Mouse (Mus musculus) MEL (cell line): ENCODE measurements at regions not wholly inside any gene's neighbourhood (a gene's known extent, or its start where the extent isn't known, plus 50 kb on each side); places are given as distances from the start of the nearest gene placed in this dataset.

Experiments used
- DNase-seq: peaks from one replicate; pipeline ENCODE4 v3.0.0; 2011; ENCODE audit warnings: low read depth, low spot score
- H3K27ac ChIP-seq: 2 replicates; pipeline ENCODE4 v1.5.1; 2012; ENCODE audit warnings: low read depth, mild to moderate bottlenecking, control low read depth, low read length, moderate library complexity; ENCODE audit not compliant: control insufficient read depth
- H3K27me3 ChIP-seq, 2 experiments: fragments of 150-350 bp in 1 of 2; sonication (generic) in 1 of 2; 2 replicates each; pipeline ENCODE4 v1.6.1; 2012; ENCODE audit warnings: low read length in 2 of 2, mild to moderate bottlenecking in 2 of 2, improper control_type of control experiment in 1 of 2, moderate library complexity in 1 of 2; ENCODE audit not compliant: insufficient read depth in 2 of 2, control insufficient read depth in 1 of 2
- H3K36me3 ChIP-seq, 2 experiments: 2 replicates each; pipeline ENCODE4 v1.6.1; 2012 to 2014; ENCODE audit warnings: low read length in 2 of 2, improper control_type of control experiment in 1 of 2, inconsistent platforms in 1 of 2, mild to moderate bottlenecking in 1 of 2; ENCODE audit not compliant: insufficient read depth in 2 of 2, control insufficient read depth in 1 of 2
- H3K4me1 ChIP-seq, 2 experiments: fragments of 150-350 bp in 1 of 2; sonication (generic) in 1 of 2; 2 replicates each; pipeline ENCODE4 v1.6.1; 2012; ENCODE audit warnings: low read length in 2 of 2, improper control_type of control experiment in 1 of 2, mild to moderate bottlenecking in 1 of 2; ENCODE audit not compliant: insufficient read depth in 2 of 2, control insufficient read depth in 1 of 2
- H3K4me3 ChIP-seq, 2 experiments: fragments of 150-350 bp in 1 of 2; sonication (generic) in 1 of 2; 2 replicates each; pipeline ENCODE4 v1.5.1; 2012; ENCODE audit warnings: low read depth in 2 of 2, low read length in 2 of 2, mild to moderate bottlenecking in 2 of 2, moderate library complexity in 2 of 2, control low read depth in 1 of 2, improper control_type of control experiment in 1 of 2; ENCODE audit not compliant: control insufficient read depth in 1 of 2, insufficient read depth in 1 of 2
- H3K79me2 ChIP-seq: 2 replicates; pipeline ENCODE4 v1.6.1; 2012; ENCODE audit warnings: mild to moderate bottlenecking, low read length, moderate library complexity; ENCODE audit not compliant: control insufficient read depth, poor library complexity, insufficient read depth
- H3K9ac ChIP-seq: 2 replicates; pipeline ENCODE4 v1.6.1; 2012; ENCODE audit warnings: low read depth, mild to moderate bottlenecking, control low read depth, low read length, moderate library complexity; ENCODE audit not compliant: control insufficient read depth, poor library complexity, severe bottlenecking
- H3K9me3 ChIP-seq: fragments of 150-350 bp; sonication (generic); replicated peaks from 2 replicates; pipeline ENCODE4 v1.6.1; 2012; ENCODE audit warnings: mild to moderate bottlenecking, low read length, improper control_type of control experiment, moderate library complexity; ENCODE audit not compliant: insufficient read depth
- CHD1 ChIP-seq: IDR thresholded peaks from 2 replicates; pipeline ENCODE4 v1.6.1; 2012; ENCODE audit warnings: low read depth, mild to moderate bottlenecking, inconsistent platforms, low read length, improper control_type of control experiment
- EP300 ChIP-seq, 2 experiments: IDR thresholded peaks; 2 replicates each; pipeline ENCODE4 v1.6.1; 2011; ENCODE audit warnings: improper control_type of control experiment in 2 of 2, low read length in 2 of 2, low read depth in 1 of 2, mild to moderate bottlenecking in 1 of 2
- ETS1 ChIP-seq: IDR thresholded peaks from 2 replicates; pipeline ENCODE4 v1.6.1; 2012; ENCODE audit warnings: low read depth, mild to moderate bottlenecking, inconsistent platforms, low read length, improper control_type of control experiment, moderate library complexity
- GABPA ChIP-seq: IDR thresholded peaks from 2 replicates; pipeline ENCODE4 v1.6.1; 2012; ENCODE audit warnings: low read depth, mild to moderate bottlenecking, inconsistent platforms, low read length, improper control_type of control experiment, moderate library complexity
- MXI1 ChIP-seq: IDR thresholded peaks from 2 replicates; pipeline ENCODE4 v1.6.1; 2011; ENCODE audit warnings: mild to moderate bottlenecking, low read depth, low read length, improper control_type of control experiment
- MYB ChIP-seq: IDR thresholded peaks from 2 replicates; pipeline ENCODE4 v1.6.1; 2011; ENCODE audit warnings: mild to moderate bottlenecking, low read depth, low read length, improper control_type of control experiment
- MYC ChIP-seq: IDR thresholded peaks from 2 replicates; pipeline ENCODE4 v1.6.1; 2011; ENCODE audit warnings: low read depth, mild to moderate bottlenecking, low read length, improper control_type of control experiment, moderate library complexity
- POLR2AphosphoS5 ChIP-seq: IDR thresholded peaks from 2 replicates; pipeline ENCODE4 v1.6.1; 2012; ENCODE audit warnings: low read depth, borderline replicate concordance, mild to moderate bottlenecking, inconsistent platforms, low read length, moderate library complexity, mixed read lengths
- RAD21 ChIP-seq: IDR thresholded peaks from 2 replicates; pipeline ENCODE4 v1.6.1; 2011; ENCODE audit warnings: mild to moderate bottlenecking, low read depth, low read length, improper control_type of control experiment
- UBTF ChIP-seq: IDR thresholded peaks from 2 replicates; pipeline ENCODE4 v1.6.1; 2012; ENCODE audit warnings: low read depth, mild to moderate bottlenecking, inconsistent platforms, low read length, improper control_type of control experiment, moderate library complexity, borderline replicate concordance; ENCODE audit not compliant: insufficient read depth
- USF1 ChIP-seq: IDR thresholded peaks from 2 replicates; pipeline ENCODE4 v1.6.1; 2014; ENCODE audit warnings: low read depth, mild to moderate bottlenecking, inconsistent platforms, low read length, improper control_type of control experiment, moderate library complexity
- ZC3H11A ChIP-seq: IDR thresholded peaks from 2 replicates; pipeline ENCODE4 v1.6.1; 2012; ENCODE audit warnings: low read depth, mild to moderate bottlenecking, inconsistent platforms, low read length, improper control_type of control experiment
- ZKSCAN1 ChIP-seq: IDR thresholded peaks from 2 replicates; pipeline ENCODE4 v1.6.1; 2012; ENCODE audit warnings: low read depth, mild to moderate bottlenecking, inconsistent platforms, low read length, improper control_type of control experiment, moderate library complexity
- ZMIZ1 ChIP-seq: IDR thresholded peaks from 2 replicates; pipeline ENCODE4 v1.6.1; 2012; ENCODE audit warnings: low read depth, mild to moderate bottlenecking, inconsistent platforms, low read length, improper control_type of control experiment, moderate library complexity

DNA sequence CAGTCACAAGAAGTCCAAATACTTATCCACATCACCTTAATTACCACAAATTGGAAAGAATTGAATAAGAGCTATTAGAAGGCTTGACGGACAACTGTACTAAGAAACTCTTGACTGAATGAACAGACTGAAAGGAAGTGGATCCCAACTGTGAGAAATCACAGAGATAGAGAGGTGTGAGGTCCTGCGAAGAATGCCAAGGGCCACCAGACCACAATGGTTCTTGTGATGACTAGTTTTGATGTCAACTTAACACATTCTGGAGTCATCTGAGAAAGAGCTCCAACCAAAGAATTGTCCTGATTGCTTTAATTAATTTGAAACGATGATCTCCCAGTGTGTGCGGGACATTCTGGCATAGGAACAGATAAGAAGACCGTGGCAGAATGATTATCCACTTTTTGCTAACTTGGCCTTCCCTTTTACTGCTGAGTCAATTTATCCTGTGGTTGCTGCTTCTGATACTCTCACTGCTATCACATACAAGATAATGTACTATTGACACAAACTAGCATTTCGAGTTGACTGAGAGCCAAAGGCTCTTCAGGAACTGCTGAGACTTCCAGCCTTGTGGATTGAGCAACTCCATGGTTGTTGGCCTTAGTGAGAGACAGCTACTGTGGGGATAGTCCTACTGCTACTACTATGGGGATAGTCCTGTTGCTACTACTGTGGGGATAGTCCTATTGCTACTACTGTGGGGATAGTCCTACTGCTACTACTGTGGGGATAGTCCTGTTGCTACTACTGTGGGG lies 268.5 kb downstream of the Olfr1505 start:
- DNase-seq, result no peak
- Histone ChIP-seq H3K4me1 (no peaks in the 10 kb centered on the region), H3K9ac (no peak overlapping the region), H3K4me3 (no peak overlapping the region), H3K79me2 (no peaks in the 10 kb centered on the region), H3K9me3 (no peaks in the 10 kb centered on the region), H3K27me3 (no peaks in the 10 kb centered on the region), H3K36me3 (no peaks in the 10 kb centered on the region), H3K27ac (no peak overlapping the region)
- no peak for TF ChIP-seq POLR2AphosphoS5

DNA sequence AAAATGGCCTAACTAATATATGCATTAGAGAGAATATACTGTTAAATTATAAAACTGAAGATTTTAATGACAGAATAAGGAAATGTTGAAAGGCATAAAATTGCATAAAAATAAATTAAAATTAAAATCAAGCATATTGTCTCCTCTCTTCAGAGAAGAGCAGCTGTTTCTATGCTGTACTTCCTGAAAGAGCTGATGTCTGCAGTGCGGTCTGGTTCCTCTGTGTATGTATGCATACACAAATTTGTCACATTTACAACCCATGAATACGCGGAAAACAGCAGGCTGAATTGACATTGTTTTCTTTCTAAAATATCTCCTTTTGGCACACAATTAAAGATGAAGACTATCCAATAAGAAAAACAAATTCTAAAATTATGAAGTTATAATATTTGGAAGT lies 278.5 kb downstream of the Olfr1505 start:
- TF ChIP-seq MYC, result no peak
- TF ChIP-seq GABPA, result no peak
- no peak for TF ChIP-seq MYB
- TF ChIP-seq ZKSCAN1, result no peak
- no peak for TF ChIP-seq ZC3H11A
- TF ChIP-seq CHD1, result no peak
- TF ChIP-seq ETS1, result no peak
- no peak for TF ChIP-seq EP300 (IDR thresholded peaks at IDR 0.05; ENCODE audit: low read depth in 1 of 2, low read length in 2 of 2)
- no peak for TF ChIP-seq USF1
- no peak for TF ChIP-seq RAD21
- no peak for TF ChIP-seq UBTF
- TF ChIP-seq MXI1, result no peak
- Histone ChIP-seq H3K79me2 (no peaks in the 10 kb centered on the region), H3K4me3 (no peak overlapping the region), H3K27me3 (no peaks in the 10 kb centered on the region), H3K27ac (no peak overlapping the region), H3K36me3 (no peaks in the 10 kb centered on the region), H3K9me3 (no peaks in the 10 kb centered on the region), H3K9ac (no peak overlapping the region), H3K4me1 (no peaks in the 10 kb centered on the region)
- DNase-seq, result no peak

DNA sequence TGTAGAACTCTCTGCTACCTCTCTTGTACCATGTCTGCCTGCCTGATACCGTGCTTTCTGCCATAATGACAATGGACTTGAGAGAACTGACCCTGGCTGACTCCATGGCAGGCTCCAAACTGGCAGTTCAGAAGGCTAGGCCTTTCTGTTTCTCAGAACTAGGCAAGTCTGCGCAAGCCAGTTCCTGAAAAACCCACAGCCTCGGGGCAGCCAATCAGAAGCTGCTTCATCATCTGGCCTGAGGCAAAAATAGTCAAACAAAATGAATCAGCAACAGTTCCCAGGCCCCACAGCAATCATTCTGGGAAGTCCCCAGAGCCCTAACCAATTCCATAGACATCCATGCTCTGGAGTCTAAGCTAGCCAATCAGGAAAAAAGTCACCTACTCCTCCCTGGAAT lies 284.5 kb downstream of the Olfr1505 start:
- Histone ChIP-seq H3K27ac (no peak overlapping the region), H3K4me1 (no peaks in the 10 kb centered on the region), H3K9ac (no peak overlapping the region), H3K4me3 (no peak overlapping the region), H3K9me3 (no peaks in the 10 kb centered on the region), H3K79me2 (no peaks in the 10 kb centered on the region), H3K36me3 (no peaks in the 10 kb centered on the region), H3K27me3 (no peaks in the 10 kb centered on the region)
- no peak for TF ChIP-seq ZMIZ1
- no peak for DNase-seq
